Mouse (Mus musculus) liver, adult 2 months (tissue): Measurements from ENCODE around the gene Ppm1g. TPM values are rescaled to one million over a fixed set of nuclear protein-coding genes. Genes with fewer than 3 reads are reported as not detected.
"Not testable (repeated sequence)": the region's sequence is repeated elsewhere in the genome, so short reads cannot be mapped to it uniquely, and the experiment has no call there.

Source experiments
- DNase-seq: peaks from one replicate; pipeline ENCODE4 v3.0.0-alpha.2; 2011; ENCODE audit warnings: low read depth, low spot score; ENCODE audit errors: extremely low read depth
- H3K27ac ChIP-seq: fragments of 200-500 bp; replicated peaks from 2 replicates; pipeline ENCODE4 v1.5.1; 2012; ENCODE audit warnings: low read depth, mild to moderate bottlenecking, control low read depth, inconsistent platforms, low read length; ENCODE audit not compliant: insufficient read depth
- H3K27me3 ChIP-seq: fragments of 200-500 bp; 2 replicates; pipeline ENCODE4 v1.6.1; 2012; ENCODE audit warnings: mild to moderate bottlenecking, moderate library complexity, low read length, inconsistent platforms; ENCODE audit not compliant: control insufficient read depth, insufficient read depth
- H3K36me3 ChIP-seq: fragments of 200-500 bp; 2 replicates; pipeline ENCODE4 v1.6.1; 2012; ENCODE audit warnings: low read length, inconsistent platforms; ENCODE audit not compliant: control insufficient read depth, insufficient read depth
- H3K4me1 ChIP-seq: fragments of 200-500 bp; 2 replicates; pipeline ENCODE4 v1.6.1; 2011; ENCODE audit warnings: low read length; ENCODE audit not compliant: control insufficient read depth, insufficient read depth
- H3K4me3 ChIP-seq: fragments of 200-500 bp; 2 replicates; pipeline ENCODE4 v1.5.1; 2011; ENCODE audit warnings: low read depth, mild to moderate bottlenecking, control low read depth, low read length, moderate library complexity; ENCODE audit not compliant: insufficient read depth
- H3K79me2 ChIP-seq: fragments of 200-500 bp; 2 replicates; pipeline ENCODE4 v1.6.1; 2012; ENCODE audit warnings: inconsistent platforms, mild to moderate bottlenecking, low read length, moderate library complexity; ENCODE audit not compliant: control insufficient read depth, insufficient read depth
- H3K9ac ChIP-seq: fragments of 200-500 bp; 2 replicates; pipeline ENCODE4 v1.6.1; 2012; ENCODE audit warnings: low read depth, mild to moderate bottlenecking, control low read depth, inconsistent platforms, low read length
- CTCF ChIP-seq: fragments of 200-500 bp; IDR thresholded peaks from 2 replicates; pipeline ENCODE4 v1.5.1; 2011; ENCODE audit warnings: low read depth, low read length, control low read depth
- POLR2A ChIP-seq: fragments of 200-500 bp; IDR thresholded peaks from 2 replicates; pipeline ENCODE4 v1.6.1; 2011; ENCODE audit warnings: low read length, control low read depth; ENCODE audit not compliant: insufficient read depth; ENCODE audit errors: extremely low read depth
- WGBS: fragments of 180-500 bp; shearing (Covaris S2); methylation state at CpG from one replicate; pipeline ENCODE4 v1.1.7; 2018; 5-methylcytosine and 5-hydroxymethylcytosine counted together
- polyA plus RNA-seq: library from polyadenylated mRNA; depleted of rRNA; stranded (reverse); fragments of >200 nt; gene quantifications from 2 replicates; pipeline ENCODE4 v1.2.3, GENCODE M21; 2012
- total RNA-seq: library from RNA; depleted of rRNA; stranded (reverse); fragments of >200 nt; gene quantifications from 2 replicates; pipeline ENCODE4 v1.2.3, GENCODE M21; 2014

The Ppm1g gene
- total and polyA plus RNA-seq, 2 experiments, result 19.7 to 31.6 TPM

DNA sequence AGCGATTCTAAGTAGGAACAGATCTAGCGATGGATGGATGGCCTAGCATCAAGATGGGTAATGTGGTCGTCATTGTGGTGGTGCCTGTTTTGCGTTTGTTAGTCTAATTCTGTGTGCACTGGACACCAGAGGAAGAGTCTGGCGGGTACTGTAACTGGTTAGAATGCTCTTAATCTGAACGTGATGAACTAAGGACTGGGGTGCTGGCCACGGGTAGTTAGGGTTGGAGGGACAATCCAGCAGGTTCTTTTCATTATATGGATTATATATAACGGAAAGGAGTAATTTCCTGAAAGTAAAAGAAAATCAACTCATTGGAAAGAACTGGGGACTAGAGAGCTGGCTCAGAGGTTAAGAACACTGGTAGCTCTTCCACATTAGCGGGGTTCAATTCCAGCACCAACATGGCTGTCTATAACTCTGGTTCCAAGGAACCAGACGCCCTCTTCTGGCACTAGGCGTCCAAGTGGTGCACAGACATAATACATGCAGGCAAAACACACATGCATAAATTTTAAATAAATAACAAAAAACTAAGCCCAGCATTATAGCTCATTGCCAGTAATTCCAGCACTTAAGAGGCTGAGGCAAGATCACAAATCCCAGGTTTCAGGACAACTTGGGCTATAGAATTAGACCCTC is 938 bp upstream of the Ppm1g start:
- Histone ChIP-seq H3K4me3 (peak overlapping the region; percentile 76), H3K4me1 (peaks cover 10% of the 10 kb centered on the region), H3K79me2 (peaks cover 8% of the 10 kb centered on the region; the same call in 1 of the 2 replicates), H3K36me3 (no peaks in the 10 kb centered on the region), H3K9ac (peak overlapping the region; percentile 75), H3K27me3 (no peaks in the 10 kb centered on the region), H3K27ac (peak overlapping the region; percentile 70; the same call in 1 of the 2 replicates)
- 20% methylated on average over 11 of the region's 11 CpGs for WGBS
- TF ChIP-seq POLR2A (no peak), CTCF (peak; percentile 30; the same call in 1 of the 2 replicates)
- no peak for DNase-seq

GRCm38 (mm10) chr5:31219911-31220447 is 508 bp downstream of the Ppm1g start:
- DNase-seq, result no peak
- H3K4me1 ChIP-seq, result peaks cover 10% of the 10 kb centered on the region
- TF ChIP-seq POLR2A (0 out of 2 replicates have a peak, but pooled peaks have one; percentile 4), CTCF (no peak)
- no peaks in the 10 kb centered on the region for H3K27me3 ChIP-seq
- peak overlapping the region; percentile 64 for H3K27ac ChIP-seq
- peak overlapping the region; percentile 76 for H3K4me3 ChIP-seq
- peak overlapping the region; percentile 89 for H3K9ac ChIP-seq
- WGBS, result under 1% methylated on average over 40 of the region's 40 CpGs
- no peaks in the 10 kb centered on the region for H3K36me3 ChIP-seq
- peaks cover 10% of the 10 kb centered on the region; the same call in 1 of the 2 replicates for H3K79me2 ChIP-seq

DNA sequence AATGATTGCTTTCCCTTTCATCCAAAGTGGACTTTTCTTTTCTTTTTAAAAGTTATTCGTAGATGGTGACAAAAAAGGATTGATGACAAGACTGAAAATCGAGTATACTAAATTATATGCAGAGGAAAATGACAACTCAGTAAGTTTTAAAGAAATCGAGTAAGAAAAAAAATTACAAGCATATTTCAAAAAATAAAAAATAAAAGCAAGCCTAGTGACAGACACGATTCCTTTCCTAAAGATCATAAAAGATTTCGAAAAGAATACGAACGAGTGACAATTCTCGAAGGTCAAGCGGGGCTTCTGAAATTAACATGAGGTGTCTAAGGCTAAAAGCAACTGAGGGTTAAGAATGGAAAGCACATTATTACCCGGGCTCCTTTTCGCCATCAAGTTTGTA is 1.0 kb downstream of the Ppm1g start:
- Histone ChIP-seq H3K27ac (peak overlapping the region; percentile 64; the same call in 1 of the 2 replicates), H3K4me1 (peaks cover 10% of the 10 kb centered on the region), H3K27me3 (no peaks in the 10 kb centered on the region), H3K4me3 (peak overlapping the region; percentile 76), H3K36me3 (no peaks in the 10 kb centered on the region), H3K79me2 (peaks cover 14% of the 10 kb centered on the region; the same call in 1 of the 2 replicates), H3K9ac (peak overlapping the region; percentile 89)
- WGBS, result under 1% methylated on average over 11 of the region's 11 CpGs
- DNase-seq, result no peak
- TF ChIP-seq POLR2A (no peak), CTCF (no peak)

DNA sequence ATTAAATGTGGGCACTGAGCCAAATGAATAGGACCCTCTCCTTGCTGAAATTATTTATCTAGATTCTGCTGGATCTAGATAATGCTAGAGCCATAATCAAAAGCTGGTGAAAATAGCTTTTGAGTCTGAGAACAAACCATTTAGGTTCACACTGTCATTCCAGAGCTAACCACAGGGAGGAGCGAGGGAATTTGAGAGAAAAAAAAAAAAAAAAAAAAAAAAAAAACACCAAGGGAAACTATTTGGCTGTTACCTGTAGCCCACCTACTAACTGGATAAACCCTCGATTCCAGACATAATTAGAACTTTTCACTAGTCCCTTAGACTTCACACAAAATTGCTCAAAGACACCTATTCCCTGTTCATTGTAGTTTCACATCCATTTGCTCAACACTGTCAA is 1.4 kb downstream of the Ppm1g start:
- Histone ChIP-seq H3K79me2 (peaks cover 14% of the 10 kb centered on the region; the same call in 1 of the 2 replicates), H3K4me1 (peaks cover 10% of the 10 kb centered on the region), H3K9ac (no peak overlapping the region), H3K36me3 (no peaks in the 10 kb centered on the region), H3K27me3 (no peaks in the 10 kb centered on the region), H3K27ac (no peak overlapping the region), H3K4me3 (no peak overlapping the region)
- 0% methylated on average over 2 of the region's 2 CpGs for WGBS
- DNase-seq, result peak; percentile 35
- TF ChIP-seq POLR2A (no peak), CTCF (no peak)

GRCm38 (mm10) chr5:31218294-31218693 is 2.2 kb downstream of the Ppm1g start:
- no peak for TF ChIP-seq CTCF
- no peak for TF ChIP-seq POLR2A
- H3K4me1 ChIP-seq, result peaks cover 10% of the 10 kb centered on the region
- H3K36me3 ChIP-seq, result no peaks in the 10 kb centered on the region
- H3K27ac ChIP-seq, result no peak overlapping the region
- no peak overlapping the region for H3K9ac ChIP-seq
- DNase-seq, result no peak
- H3K4me3 ChIP-seq, result no peak overlapping the region
- H3K79me2 ChIP-seq, result peaks cover 14% of the 10 kb centered on the region; the same call in 1 of the 2 replicates
- 42% methylated on average over 7 of the region's 7 CpGs for WGBS
- no peaks in the 10 kb centered on the region for H3K27me3 ChIP-seq

- not testable (repeated sequence) for H3K36me3 ChIP-seq, DNase-seq, H3K9ac ChIP-seq, H3K27ac ChIP-seq, H3K27me3 ChIP-seq, H3K4me3 ChIP-seq, H3K4me1 ChIP-seq
- H3K79me2 ChIP-seq, result peaks cover 20% of the 10 kb centered on the region; the same call in 1 of the 2 replicates
- 79% methylated on average over 6 of the region's 6 CpGs for WGBS
Measured at GRCm38 (mm10) chr5:31216554-31216953, 3.9 kb downstream of the Ppm1g start.
